Mouse (Mus musculus) c-Kit-negative CD71-positive TER-119-positive erythroid progenitor cells, embryonic 14.5 days (primary cell): ENCODE results near the gene Tpk1.

Experiments used
- DNase-seq: peaks from one replicate; pipeline ENCODE4 v3.0.0-alpha.2; 2013; ENCODE audit warnings: low read depth, low spot score

Tpk1 gene

DNA sequence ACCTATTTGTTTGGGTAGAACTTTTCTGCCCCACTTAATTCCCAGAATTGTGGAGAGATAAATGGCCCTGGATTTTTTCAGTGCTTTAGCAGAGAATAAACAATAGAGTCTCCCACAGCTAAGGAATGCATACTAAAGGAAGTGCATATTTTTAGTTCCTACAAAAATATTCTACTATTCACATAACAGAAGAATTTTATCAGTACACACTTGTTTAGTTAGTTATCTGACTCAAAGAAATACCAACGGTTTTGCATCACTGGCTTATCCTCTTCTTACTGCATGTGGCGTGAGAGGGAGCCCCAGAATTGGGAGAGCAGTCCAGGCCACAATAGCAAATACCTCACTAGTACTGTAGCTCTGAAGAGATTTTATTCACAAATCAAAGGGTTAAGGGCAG is 141.1 kb downstream of the Tpk1 start:
- DNase-seq: no peak

DNA sequence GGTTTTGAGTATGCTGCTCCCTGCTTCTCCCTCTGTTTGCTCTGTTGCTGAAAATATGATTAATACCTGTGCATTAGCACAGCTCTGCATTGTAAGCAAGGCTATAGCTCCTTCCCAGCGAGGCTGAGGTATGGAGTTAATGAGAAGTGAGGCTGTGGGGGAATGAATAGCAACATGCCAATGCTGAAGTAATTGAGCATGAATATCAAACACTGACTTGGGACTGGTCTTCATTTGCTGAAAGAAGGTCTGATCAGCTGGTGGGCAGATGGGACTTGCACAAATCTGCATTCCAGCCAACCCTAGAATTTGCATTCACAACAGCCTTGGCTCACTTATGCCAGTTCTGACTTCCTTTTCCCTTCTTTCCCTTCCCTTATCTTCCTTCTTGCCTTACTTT is 144.0 kb downstream of the Tpk1 start:
- DNase-seq: no peak

DNA sequence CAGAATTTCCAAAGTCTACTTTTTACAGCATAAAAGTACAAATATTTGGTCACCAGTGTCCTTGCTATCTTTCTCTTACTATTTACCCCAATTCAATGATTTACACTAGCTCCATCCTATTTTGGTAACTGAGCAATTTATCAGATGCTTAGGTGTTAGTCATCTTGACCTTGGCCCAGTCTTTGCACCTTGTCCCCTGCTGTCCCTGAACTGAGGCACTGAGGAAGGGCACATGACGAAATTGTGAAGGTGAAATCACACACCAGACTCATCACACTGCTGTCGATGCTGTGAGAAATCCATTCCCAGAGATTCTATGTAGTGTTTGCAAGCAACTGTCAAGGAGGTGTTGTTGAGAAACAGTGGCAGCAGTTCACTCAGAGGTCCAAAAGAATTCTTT is 145.9 kb downstream of the Tpk1 start:
- no peak for DNase-seq

DNA sequence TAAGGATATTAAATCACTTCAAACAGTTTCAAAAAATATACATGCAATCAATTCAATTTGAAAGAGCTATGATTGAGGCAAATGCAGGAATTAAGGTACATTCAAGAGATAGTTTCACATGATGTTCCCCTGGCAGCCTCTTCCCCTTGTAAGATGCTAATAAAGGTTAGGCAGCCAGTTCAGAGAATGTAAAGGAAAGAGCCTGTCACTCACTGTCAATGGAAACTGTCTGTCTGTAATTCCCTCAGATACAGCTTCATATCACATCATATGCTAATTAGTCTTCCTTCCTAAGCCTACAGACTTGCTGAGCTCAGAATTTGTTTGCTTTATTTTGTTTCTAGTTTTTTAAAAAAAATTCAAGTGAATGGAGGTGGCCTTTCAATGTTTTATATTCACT is 147.7 kb downstream of the Tpk1 start:
- DNase-seq: no peak

DNA sequence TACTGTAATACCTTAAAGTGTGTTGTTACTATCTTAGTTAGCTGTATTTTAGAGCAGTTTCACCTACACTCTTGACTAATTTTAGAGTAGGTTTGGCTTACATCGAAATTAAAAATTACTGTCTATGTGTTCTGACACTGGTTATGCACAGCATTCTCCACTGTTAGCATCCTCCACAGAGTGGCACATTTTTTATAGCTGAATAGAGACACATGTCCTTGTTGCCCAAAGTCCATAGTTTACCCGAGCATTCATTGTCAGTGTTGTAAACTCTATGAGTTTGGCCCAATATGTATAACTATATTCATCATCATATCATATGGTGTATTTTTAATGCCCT is 148.8 kb downstream of the Tpk1 start:
- DNase-seq: no peak

DNA sequence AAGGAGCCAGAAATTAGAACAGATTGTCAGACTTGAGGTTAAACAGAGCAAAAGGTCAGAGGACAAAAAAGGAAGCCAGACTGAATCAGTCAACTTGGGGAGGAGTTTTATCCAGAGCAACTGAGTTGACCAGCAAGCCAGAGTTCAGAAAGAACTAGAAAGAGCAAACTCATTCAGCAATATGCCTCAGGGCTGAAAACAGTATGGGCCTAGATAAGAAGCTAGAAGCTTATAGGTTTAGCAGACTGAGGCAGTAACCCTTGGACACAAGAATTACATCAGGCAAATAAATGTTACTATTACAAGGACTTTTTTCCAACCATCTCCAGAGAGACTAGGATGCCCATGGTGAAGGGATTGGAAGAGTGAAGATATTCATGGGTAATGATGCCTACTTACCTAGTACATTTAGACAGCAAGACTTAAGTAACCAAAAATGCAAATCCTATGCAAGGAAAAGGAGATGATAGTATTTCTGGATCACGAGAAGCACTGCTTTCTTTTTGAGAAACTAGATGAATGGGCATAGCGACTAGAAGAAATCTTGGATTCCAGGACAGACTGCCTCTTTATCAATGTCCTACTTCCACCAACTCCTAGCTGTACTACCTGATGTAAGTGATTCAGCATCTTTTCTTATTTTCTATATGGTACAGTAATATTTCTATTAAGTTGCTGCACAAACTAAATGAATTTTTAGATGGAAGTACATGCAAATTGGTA is 149.3 kb downstream of the Tpk1 start:
- no peak for DNase-seq

DNA sequence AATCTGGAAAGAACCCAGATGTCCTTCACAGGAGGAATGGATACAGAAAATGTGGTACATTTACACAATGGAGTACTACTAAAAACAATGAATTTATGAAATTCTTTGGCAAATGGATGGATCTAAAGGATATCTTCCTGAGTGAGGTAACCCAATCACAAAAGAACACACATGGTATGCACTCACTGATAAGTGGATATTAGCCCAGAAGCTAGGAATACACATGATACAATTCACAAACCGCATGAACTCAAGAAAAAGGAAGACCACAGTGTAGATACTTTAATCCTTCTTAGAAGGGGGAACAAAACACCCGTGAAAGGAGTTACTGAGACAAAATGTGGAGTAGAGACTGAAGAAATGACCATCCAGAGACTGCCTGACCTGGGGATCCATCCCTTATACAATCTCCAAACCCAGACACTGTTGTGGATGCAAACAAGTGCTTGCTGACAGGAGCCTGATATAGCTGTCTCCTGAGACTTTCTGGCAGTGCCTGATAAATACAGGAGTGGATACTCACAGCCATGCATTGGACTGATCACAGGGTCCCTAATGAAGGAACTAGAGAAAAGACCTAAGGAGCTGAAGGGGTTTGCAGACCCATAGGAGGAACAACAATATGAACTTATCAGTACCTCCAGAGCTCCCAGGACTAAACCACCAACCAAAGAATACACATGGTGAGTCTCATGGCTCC is 159.2 kb downstream of the Tpk1 start:
- DNase-seq: peak; percentile 19

DNA sequence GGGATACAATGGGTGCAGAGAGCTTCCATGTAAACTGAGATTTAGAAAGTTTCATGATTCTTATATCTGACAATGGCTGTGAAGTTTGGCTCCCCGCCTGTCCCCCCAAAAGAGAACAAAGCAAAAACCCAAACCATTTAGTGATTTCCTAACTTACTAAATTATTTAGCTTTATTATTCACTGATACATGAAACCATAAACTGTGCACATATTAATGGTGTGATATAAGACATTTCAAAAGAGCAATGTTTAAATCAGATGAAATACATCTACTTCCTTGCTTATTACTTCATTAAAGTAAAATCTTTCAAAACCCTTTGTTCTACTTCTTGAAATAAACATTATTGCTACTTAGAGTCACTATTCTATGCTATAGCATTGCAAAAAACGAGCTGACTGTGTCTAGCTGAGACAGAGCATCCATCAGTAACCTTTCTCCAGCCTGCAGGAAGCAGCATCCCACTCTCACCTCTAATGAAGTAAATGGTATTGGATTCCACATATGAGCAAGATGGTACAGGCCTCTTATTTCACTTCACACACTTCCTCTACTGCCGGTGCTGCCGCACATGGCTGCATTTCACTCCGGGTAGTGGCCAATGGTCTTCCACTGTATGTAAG is 161.4 kb downstream of the Tpk1 start:
- DNase-seq: no peak

DNA sequence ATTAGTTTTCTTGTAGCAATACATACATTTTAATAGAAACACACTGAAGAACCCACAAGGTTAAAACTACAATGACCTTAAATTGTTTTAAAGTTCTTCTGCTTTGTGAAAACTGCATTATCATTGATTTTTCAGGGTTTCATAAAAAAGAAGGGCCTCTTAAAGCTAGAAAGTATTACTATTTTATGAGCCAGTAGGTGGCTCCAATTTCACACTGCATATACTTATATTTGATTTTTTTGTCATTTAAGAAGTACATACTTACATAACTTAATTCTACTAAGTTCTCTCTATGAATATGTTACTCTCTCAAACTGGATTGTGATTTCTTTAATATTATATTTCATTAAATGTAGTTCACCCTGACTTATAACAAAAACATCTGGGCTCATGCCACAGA is 173.7 kb downstream of the Tpk1 start:
- no peak for DNase-seq

DNA sequence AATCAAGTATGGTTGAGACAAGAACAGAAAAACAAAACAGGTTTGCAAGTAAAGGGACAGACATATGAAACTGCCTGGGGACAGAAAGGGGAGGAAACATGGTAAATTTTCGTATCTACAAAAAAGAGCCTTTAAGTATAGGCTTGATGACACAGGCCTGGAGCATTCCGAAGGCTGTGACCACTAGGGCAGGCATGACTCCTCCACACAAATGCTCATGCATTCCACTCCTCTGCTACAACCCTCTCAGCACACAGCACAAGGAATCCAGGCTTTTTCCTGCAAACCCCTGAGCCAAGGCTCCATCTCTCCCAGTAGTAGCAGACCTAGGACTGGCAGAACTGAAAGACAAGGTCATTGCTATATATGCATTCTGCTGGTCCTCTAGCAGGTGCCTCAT is 179.4 kb downstream of the Tpk1 start:
- DNase-seq: no peak

DNA sequence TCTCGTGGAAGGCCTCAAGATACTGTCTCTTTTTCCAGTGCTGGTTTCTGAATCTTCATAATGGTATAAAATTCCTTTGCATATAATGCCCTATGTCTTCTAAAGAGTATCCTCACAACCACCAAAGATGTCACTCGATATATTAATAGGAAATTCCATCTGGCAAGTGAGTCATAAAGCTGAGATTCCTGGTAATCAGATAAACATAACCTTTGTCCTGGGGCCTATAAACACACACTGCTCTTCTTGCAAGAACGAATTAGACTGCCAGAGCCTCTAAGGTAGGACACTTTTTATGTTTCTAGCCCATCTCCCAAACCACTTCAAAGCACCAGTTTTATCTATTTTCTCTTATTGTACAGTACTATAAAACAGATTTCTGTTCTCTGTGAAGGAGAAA is 185.4 kb downstream of the Tpk1 start:
- DNase-seq: no peak

DNA sequence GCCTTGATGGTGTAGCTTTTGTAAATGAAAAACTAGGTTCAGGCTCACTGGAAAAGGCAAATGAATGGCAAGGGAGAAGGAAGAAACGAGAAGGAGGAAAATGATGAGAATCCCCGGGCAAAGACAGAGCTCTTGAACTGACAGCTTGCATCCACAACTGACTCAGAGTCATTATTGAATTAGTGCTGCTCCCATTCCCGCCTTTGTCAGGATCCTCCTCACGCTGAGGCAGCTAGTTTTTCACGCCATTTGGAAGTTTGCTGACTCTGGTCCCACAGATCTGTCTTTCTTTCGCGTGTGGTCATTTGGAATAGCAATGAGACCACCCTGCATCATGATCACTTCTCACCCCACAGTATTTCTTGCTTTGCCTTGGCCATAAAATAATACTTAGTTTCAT is 187.3 kb downstream of the Tpk1 start:
- DNase-seq: no peak

DNA sequence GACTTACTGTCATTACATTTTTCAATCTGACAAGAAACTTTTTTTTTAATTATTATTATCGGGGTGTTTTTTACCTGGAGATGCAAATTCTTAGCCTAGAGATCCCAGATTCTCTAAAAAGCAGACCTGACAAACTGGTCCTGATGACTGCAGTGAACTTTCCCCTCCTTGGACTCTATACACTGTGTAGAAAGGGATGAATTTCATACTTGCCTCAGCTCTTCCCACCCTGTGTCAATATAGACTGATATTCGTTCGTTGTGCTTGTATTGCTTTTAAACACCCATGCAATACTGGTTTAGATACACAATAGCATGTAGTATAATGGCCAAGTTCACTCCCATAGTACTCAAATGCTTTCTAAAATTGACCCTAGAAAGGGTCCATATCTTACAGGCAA is 189.7 kb downstream of the Tpk1 start:
- DNase-seq: no peak

DNA sequence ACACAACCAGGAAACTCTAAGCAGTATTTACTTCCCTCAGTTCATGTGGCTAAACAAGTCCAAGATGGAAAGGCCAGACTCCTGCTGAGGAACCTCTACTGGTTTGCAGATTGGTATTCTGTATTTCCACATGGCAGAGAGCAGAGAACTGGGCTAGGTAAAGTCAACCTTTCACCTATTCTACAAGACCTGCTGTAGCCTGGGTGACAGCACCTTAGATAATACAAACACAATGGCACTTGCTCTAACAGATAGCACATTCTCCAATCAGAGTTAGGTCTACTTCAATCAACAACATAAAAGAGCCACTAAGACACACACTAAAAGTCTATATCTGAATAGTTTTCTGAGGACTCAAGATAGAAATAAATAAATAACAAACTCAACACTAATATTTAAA is 190.2 kb downstream of the Tpk1 start:
- no peak for DNase-seq

DNA sequence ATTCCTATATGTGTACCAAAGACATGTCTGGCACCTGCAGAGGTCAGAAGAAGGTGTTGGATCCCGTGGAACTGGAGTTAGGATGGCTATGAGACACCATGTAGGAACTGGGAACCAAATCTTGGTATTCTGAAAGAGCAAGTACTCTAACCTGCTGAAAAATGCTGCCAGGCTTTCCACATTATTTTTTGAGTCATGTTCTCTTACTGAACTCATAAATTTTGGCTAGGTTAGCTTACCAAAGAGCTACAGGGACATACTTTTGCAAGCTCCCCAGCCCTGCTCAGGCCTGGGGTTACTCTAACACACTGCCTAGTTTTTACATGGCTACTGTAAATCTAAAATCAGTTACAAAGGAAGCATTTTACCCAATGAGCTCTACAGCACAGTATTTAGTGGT is 194.5 kb downstream of the Tpk1 start:
- no peak for DNase-seq

DNA sequence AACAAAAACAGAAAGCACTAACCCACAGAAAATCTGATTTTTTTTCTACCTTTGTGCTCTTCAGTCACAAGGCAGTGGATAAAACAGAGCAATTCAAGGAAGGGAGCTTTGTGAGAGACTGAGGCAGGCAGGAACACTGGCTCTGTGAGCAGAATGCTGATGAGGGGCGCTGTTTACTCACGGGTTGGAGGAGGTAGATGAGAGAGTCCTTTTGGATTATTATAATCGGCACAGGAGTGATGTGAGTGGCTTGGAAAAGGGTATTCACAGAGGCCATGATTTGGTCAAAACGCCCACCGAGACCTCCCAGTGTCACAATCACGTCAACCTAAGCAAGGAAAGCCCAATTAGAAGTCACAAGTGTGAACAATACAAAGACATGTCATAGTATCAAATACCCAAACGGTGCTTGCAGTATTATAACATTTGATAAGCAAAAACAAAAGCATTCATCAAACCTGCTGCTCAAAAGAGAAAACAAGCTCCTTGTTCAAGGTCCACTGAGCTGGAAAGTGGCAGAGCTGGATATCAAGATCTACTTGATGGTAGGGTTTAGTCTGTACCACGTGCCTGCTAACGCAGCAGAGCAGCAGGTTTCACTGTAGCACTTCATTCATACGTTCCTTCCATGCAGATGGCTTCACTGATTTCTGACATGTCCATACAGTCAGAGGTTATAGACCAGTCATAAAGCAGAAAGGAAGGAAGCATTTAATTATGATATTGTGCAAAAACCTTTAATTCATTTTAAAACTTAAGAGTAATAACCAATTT is 197.1 kb downstream of the Tpk1 start:
- no peak for DNase-seq

DNA sequence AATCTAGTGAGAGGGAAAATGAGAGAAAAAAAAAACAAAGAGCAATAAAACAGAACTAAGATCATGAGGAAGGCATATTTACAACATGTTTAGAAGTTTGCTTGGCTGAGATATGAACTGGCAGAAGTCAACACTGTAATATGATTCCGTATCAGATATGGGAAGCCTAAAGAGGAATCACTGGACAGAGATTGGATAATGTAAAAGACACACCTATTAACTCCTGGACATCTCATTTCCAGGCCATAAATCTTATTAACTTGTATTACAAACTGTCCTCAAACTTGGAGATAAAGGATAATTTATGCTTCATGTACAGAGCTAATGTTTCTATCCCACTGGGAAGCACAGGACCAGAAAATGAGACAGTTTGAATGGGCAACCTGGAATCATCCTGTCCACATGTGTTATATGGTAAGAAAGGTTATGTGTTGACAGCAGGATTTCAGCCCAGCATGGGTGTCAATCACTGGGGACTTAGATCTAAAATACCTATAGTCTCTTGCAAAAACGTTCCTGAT is 203.2 kb downstream of the Tpk1 start:
- DNase-seq: no peak

DNA sequence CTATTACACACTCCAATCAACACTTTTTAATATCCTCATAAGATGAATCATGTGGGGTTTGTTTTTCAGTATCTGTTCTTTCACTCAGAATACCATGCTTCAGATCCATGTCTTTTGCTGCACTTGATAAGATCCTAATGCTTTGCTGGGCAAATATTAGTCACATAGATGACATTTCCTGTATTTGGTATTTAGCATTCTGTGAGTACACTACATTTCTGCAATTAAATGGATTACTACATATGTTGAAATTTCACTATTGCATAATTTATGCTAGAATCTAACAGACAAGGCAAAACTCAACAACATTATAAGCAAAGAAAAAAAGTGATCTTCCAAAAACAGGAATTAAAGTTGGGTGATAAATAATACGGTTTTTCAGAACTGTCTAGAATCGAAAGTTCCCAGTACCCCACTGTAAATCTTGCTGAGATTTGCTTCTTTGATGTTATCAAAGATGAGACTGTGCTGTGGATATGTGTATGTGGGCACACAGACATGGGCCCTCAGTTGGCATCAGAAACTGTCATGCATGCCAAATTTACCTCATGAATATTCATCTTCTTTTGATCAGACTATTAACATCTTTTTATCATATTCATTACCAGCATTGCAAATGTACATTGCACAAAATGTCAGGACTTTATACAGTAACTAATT is 203.8 kb downstream of the Tpk1 start:
- DNase-seq: no peak

DNA sequence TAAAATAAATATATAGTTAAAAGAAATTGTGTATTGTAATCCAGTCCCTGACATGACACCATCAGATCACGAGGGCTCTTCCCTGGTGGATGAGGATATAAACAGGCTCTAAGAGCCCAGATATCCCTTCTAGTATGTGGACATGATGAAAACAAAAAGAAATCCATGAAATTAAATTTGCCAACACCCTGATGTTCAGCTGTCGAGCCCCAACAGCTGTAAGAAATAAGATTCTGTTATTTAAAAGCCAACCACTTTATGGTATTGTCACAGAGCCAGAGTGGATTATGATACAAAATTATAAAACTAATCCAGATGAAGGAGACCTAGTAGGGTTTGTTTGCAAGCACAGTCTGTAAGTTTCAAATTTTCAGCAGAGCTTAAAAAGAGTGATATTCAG is 207.0 kb downstream of the Tpk1 start:
- DNase-seq: no peak

DNA sequence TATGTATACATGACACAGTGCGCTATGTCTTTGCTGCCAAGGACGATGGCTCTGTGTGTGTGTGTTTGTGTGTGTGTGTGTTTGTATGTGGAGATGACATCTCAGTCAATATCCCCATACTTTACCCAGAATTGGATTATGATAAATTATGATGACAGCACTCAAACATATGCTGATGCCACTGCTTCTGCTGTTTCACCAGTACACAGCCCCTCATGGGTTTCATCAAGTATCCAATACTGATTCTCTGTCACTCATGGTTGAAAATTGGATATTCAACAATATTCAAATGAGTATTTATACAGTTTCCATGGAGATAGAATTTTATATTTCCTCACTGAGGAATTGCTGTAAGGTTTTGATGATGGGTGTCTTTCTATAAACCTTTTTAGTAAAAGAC is 208.1 kb downstream of the Tpk1 start:
- no peak for DNase-seq

DNA sequence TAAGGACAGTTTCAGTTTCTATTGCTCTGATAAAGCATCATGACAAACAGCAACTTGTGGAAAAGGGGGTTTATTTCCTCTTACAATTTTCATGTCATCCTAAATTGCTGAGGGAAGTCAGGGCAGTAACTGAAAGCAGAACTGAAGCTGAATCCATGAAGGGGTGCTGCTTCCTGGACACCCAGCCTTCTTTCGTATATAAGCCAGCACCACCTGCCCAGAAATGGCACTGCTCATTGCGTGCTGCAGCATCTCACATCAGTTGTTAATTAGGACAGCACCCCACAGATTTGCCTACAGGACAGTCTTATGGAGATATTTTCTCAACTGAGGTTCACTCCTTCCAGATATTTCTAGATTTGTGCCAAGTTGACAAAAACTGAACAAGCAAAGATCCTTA is 216.6 kb downstream of the Tpk1 start:
- DNase-seq: no peak

DNA sequence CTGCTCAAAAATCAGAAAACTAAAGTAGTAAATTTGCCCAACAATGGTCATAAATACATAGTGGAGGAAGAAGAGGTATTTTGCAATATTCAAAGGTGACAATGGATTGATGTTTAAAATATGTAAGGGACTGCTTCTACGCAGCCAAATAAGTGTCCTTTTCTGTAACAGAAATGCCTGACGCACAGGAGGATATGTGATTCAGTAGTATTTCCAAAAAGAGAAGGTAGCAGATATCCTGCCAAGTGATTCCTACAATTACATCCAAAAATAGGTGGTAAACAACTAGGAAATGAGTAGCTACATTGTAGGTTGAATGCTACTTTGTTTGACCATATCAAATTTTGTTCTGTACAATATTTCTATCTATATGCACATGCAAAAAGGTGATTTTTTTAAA is 220.2 kb downstream of the Tpk1 start:
- DNase-seq: no peak
